Mouse (Mus musculus) thymus, postnatal 4 days (tissue): ENCODE data around the gene Als2.
A peak's percentile ranks its signal among the peaks of the same experiment; 100 is the strongest.

Experiments
- DNase-seq: peaks from one replicate; pipeline ENCODE4 v3.0.0; 2021

The Als2 gene

DNA sequence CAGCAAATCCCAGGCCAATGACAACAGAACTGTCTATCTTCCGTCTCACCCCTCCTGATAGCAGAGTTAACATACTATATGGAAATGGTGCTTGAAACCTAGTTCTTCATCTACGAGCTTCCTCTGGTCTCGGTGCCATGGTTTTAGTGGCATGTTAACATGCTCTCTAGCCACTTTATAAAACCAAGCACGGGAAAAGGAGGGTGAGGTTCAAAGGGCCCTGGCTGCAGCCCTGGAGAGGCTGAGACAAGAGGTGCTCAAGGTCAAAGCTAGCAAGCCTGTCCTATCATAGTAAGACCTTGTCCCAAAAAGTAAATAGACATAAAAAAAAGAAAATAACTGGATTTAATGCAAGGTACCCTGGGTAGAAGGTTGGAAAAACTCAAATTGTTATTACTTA lies 25.4 kb downstream of the Als2 start:
- DNase-seq: no peak

DNA sequence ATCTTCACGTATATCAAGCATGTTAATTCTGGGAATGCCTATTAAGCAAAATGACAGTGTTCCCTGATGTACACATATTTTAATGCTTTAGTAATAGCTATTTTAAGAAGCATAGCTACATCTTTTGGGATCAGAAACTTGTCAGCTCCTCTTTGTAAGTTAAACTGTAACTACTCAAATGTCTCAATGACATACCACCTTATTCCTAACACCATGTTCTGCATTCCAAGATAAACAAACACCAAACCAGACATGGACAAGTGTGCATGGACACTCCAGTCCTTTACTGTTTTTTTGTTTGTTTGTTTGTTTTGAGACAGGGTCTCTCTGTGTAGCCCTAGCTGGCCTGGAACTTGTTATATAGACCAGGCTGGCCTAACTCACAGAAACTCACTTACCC lies 28.7 kb downstream of the Als2 start:
- no peak for DNase-seq

DNA sequence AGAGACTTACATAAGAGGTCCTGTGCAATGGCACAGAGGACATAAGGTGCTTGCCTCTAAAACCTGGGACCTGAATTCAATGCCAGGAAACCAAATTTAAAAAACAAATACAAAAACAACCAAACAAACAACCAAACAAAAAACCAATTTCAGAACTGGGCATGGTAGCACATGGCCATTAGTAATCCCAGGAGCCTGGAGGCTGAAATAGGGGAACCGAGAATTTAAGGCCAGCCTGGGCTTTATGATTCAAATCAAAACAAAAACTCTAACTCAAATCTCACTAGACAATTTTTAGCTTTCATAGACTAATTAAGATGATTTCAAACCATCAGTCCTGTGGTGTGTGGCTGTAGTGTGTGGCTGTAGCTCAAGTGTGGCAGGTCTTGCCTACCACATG lies 32.5 kb downstream of the Als2 start:
- DNase-seq: no peak

DNA sequence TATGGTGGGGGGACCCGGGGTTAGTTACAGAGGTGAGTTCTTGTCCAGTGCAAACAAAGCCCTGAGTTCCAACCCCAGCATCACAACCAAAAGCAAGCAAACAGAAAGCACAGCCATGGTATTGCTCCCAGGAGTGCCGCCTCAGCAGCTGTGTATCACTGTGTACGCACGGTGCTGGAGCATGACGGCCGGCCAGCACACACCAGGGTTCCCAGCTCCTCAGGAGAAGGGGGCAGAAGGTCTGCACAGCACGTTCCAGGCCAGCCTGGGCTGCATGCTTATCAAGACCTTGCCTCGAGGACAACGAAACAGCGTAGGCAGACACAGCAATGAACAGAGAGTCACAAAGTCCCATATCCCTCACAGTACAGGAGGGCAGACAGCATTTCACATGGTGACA lies 34.7 kb downstream of the Als2 start:
- DNase-seq: no peak

DNA sequence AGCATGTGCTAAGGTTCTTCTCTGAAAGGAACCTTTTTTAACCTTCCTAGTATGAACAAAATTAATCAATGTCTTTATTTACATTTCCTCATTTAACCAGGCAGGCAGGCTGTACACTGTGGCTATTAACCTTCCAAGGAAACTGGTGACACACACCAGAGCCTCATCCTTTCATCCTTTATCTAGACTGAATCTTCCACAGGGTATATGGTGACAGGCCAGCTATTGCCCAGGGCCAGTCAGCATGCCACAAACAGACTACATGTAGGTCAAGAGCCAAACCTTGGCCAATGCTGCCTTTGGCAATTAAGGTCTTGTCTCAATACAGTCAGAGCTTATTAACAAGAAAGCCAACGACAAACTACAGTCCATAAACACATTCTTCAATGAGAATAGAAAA lies 35.5 kb downstream of the Als2 start:
- no peak for DNase-seq

DNA sequence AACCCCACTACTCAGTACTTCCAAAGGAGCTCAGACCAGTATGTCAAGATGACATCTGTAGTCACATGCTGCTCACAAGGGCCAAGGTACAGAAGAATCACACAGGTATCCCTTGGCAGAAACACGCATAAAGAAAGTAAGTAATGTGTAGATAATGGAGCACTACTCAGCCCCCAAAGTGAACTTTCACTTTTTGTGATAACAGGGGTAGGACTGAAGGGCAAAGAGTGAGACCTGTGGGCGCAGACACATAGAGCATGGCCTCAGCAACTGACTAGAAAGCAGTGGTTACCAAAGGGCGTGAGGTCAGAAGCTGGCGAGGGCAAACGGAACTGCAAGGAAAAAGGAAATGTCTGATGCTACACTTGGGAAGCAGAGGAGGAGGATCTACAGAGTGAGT lies 36.1 kb downstream of the Als2 start:
- DNase-seq: no peak

DNA sequence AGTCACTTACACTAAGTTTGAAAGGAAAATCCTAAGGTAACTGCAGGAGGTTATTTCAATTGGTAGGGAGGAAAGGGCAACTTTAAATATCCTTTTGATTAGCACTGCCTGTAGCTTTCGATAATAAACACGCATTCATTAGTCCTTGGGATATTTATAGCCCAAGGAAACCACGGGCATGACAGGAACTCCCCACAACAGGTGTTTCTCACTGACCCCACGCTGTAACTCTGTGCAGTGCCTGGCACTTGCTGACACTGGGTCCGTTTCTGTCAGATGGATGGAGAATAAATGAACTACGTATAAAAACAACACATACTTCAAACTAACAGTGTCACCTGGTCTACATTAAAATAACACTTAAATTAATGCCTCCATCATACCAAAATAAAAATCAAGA lies 42.1 kb downstream of the Als2 start:
- DNase-seq: no peak

DNA sequence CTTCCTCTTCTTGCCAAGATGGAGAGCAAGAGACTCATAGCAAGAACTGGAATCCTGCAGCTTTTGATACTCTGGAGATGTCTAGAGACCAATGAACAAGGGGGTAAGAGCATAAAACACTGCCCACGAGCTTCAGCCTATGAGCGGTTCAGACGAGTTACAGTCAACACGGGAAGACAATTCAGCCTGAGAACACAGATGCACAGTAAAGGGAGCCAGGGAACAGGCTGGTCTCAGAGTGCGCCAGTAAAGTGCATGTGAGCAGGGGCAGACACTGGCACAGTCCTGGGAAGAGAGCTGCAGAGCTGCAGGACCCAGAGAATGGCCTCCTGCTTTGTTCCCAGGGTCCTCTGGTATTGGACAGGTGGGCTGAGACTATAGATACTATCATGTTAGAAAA lies 49.2 kb downstream of the Als2 start:
- DNase-seq: no peak

DNA sequence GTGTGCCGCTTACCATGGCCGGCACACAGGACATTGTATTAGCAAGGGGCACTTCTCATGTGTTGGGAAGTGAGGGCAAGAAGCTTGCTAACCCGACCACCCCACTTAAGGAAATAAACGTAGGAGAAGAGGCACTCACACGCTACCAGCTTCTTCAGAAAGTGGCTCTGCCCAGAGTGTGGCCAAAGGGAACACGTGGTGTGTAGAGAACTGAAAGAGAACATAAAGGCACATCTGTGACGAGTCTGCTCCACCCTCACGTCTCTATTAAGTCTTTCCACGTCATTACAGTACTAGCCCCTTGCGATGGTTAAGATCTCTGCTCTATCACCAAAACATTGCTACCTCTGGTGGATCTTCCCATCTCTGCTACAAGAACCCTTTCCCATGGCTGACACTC lies 50.7 kb downstream of the Als2 start:
- no peak for DNase-seq

DNA sequence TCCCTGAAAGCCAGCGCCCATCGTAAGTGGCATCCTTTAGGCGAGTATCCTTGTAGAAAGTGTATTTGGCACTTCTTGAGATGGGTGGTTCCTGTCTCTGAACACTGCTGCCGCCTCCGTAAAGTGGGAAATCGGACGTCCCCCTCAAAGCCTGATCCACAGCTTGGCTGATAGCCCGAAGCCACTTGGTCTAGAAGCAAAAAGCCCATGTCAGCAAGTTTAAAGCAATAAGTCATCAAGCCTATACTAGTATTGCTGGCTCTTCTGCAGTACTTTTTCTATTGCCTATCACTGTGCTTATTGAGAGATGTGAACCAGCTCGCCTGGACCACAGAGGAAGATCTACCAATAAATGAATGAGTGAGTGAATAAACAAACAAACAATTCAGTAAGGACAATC lies 51.6 kb downstream of the Als2 start:
- DNase-seq: no peak

DNA sequence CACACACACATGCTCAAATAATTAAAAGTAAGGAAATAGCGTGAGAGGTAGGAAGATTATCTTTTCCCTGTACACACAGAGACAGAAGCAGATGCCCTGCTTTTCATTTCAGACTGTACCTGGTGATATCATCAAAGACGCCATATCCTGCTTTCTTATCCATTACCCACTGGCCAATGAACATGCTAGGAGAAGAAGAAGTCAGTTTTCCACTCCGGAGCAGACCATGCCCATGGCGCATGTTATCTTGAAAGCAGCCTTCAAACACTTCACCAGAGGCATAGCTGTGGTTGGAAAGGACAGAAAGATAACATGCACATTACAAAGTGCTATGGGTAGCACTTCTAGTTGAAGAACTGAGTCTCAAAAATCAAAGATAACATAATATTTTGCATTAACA lies 54.0 kb downstream of the Als2 start:
- no peak for DNase-seq

DNA sequence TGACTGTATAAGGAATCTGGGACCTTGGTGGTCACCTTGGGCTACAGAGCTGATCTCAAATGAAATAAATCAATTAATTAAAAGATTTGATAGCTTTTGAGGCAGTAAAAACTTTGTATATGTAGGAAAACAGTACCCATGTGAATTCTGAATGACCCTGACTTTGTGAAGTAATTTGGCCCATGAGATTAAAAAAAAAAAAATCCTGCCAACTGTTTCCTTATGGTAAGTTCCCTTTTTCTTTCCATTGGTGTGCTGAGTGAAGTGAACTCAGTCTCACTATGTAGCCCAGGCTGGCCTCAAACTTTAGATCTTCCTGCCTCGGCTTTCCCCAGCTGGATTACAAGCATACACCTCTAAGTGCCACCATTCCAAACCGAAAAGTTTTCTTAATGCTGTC lies 54.7 kb downstream of the Als2 start:
- DNase-seq: no peak

DNA sequence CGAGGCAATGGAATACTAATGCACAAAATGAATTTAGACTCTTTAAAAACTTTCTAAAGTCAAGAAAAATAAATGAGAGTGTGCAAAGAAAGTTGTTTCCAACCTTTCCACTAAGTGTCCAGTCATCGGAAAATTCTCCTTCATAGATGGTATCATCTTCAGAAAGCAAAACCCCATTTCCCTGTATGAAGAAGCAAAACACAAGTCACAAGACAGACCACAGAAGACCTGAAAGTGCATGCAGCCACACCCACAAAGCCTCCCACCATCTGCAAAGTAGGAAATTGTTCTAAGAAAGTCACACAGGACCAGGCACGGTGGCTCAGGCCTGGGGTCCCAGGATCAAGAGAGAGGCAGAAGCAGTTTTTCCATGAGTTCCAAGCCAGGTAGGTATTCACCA lies 57.0 kb downstream of the Als2 start:
- DNase-seq: peak; percentile 42

DNA sequence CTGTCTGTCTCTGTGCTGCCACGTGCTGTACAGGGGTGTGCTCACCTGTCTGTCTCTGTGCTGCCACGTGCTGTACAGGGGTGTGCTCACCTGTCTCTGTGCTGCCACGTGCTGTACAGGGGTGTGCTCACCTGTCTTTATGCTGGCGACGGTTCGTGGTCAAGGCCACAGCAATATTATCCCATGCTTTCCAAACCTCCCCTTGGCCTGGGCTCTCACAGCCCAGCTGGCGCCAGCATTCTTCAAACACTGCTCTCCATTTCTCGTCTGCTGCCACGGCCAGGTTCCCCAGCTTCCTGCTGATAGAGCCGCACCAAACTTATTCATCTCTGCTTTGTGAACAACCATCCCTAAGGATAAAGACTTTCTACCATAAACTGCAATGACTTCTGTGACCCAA lies 58.6 kb downstream of the Als2 start:
- no peak for DNase-seq

DNA sequence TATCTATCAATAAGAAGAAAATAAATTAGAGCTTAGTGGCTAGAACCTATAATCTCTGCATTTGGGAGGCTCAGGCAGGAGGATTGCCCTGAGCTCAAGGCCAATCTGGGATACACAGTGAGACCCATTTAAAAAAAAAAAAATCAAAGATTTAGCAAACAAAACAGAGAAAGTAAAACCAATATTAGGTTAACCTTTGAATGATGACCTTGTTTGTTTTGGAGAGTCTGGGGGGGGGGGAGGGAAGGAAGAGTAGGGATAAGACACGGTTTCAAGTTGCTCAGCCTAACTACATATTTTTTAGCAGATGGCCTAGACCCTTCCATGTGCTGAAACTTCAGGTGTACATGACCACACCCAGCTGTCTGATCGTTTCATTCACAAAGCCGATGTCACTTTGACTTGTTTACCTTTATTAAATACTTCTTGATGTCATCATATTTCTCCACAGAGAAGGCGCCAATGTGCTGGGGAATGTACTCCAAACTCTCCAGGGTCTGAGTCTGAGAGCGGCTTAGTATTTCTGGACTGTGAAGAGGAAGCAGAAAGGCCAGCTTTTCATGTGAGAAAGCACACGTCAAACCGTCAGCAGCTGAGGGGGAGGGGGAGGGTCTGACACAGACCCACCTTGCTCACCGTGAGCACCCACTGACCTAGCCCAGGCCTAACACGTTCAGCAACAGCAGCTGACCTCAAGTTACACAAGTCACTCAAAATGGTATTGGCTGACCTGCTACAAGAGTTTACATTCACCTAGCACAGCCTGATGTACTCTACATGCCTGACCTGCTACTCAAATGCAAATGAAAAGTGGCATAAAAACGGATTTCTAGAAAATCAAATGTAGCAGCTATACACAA lies 62.3 kb downstream of the Als2 start:
- DNase-seq: no peak

DNA sequence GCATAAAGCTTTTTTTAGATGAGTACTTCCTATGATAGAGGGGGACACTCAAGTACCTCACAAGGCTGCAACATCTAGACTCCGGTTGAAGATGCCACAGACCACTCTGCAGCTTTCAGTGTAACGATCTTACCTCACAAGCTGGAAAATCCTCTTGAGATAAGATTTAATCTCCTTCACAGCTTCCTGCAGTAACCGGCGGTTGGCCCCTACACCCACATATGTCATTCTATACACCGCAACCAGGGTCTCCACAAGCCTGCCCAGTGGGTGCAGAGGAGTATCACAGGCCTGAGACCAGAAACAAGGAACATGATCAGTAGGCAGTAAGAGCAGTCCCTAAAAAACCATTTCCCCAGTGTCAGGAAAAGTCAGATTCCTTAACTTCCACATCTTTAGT lies 64.0 kb downstream of the Als2 start:
- DNase-seq: peak; percentile 61

DNA sequence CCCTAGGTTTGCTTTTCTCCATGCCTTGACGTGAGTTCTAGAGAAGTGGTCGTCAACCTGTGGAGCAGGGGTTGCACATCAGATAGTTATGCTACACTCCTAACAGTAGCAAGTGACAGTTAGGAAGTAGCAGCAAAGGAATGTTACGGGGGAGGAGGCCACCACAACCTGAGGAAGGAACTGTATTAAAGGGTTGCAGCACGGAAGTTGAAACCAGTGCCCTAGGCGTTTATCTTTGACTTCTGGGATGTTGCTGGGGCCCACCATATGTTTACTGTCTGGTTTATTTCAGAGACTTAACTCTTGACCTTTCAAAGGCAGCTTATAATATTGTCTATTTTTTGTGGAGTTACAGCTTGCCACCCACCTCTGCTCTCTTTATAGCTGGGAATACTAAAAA lies 65.2 kb downstream of the Als2 start:
- DNase-seq: peak; percentile 42

DNA sequence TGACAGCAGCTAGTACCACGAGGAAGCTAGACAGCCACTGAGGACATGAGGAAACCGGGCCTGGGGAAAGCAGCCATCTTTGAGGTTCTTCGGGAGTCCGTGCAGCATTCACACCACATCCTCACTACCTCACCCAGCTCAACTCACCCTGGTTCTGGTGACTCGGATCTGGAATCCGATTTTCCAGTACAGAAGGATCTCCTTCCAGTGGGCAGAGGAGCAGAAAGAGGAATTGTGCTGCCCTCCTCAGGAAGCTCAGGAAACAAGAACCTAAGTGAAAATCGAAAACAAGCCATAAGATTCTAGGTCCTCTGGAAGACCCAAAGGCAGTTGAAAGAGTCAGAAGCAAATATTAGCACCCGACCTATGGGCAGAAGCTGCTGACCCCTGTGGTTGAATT lies 66.7 kb downstream of the Als2 start:
- DNase-seq: no peak

DNA sequence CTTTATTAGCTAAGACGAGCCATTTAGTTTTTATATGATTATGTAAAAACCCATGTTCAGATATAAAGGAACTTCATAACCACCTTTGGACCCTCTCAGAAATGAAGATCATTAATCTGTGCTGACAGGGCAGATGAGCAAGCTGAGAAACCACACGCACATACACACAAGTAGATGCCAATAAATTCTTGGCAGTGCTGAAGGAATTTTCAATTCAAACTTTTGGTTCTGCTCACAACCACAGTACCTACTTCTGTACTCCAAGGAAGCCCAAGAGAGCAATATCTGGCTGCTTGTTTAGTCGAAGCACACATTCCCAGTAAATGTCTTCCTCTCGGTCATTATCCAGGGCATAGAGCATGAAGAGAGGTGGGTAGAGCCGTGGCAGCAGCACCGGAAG lies 67.4 kb downstream of the Als2 start:
- DNase-seq: no peak

DNA sequence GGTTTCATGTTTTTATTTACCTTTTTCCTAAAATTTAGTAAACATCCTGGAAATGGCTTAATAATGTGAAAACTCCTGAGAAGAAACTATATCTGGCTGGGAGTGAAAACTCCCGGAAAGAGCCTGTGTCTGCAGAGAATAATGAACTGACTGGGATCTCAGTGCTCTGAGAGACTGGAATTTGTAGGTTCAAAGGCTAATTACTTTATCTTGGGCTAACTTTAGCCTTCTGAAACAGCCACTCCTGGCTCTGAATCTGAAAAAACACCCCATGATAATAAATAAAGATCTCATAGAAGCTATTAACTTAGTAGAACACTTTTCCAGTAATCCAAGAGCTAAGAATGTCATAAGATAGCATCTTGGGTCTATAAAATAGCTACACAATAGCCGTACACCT lies 68.5 kb downstream of the Als2 start:
- DNase-seq: no peak

DNA sequence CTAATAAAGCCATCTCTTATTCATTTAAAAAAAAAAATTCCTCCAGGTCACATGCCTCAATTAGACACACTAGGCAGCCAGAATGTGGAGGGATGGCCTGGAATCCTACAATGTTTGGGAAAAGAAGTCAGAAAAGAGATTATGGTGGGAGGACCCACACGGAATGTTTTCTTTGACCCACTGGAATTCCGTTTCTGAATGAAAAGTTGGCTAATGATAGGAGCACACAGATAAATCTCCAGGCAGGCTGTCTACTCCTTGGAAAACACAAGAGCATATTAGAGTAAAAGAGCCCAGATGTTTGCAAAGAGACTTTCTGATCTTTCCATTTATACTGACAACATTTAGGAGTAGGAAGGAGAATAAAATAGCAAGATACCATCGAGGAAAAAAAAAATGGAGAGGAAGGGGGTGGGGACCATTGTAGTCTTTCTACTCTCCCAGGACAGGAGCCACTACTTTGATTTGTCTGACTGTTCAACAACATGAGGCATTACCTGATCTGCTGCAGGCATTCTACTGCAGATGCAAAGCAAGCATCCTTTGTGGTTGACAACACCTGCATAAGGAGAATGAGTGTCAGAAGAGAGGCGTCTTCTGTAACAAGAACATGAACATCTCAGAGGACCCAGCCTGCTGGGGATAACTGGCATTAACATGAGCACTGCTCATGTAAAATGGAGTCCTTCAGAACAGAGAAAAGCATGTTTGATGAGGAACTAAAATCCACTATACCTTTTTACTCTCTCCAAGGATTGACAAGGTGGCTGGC lies 69.2 kb downstream of the Als2 start:
- DNase-seq: peak; percentile 35

DNA sequence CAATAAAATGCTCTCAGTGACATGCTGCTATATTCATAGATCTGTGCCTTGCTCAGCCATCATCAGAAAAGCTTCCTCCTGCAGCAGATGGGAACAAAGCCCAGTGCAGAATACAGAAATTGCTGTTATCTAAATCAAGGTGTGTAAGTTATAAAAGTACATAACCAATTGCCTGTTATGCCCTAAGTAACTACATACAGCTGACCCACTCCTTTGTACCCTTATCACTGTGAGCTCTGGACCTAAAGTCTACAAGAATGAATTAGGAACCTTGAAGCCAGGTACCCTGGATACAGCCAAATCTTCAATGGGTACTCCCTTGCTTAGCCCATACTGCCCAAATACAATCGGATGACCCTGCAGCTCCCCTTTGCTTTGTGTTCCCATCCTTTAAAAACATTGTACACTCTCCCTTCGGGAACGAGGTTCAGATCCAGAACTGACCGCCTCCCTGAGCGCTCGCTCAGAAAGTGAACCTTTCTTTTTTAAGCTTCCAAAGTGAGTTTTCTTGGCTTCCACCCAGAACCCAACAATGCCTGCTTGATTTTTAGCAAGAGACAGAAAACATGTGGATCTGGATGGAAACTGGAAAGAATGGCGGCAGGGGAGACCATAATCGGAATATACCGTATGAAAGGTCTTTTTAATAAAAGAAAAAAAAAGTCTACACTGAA lies 70.7 kb downstream of the Als2 start:
- no peak for DNase-seq

DNA sequence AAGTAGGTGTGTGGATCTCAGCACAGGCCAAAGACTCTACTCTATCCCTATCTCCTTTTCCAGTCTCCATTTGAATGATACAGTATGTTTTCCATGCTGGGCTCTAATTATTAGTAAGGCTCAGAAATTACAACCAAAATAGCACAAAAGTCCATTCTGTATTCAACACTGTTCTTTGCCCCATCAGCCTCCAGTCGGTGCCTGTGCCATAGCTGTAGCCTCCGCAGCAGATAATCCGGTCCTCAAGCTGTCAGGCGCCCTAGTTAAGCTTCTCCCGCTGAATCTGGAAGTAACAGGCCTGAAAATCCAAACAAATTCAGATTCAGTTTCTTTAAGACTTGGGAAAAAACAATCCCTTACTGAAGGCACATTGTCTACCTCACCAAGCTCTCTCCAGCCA lies 73.1 kb downstream of the Als2 start:
- no peak for DNase-seq

DNA sequence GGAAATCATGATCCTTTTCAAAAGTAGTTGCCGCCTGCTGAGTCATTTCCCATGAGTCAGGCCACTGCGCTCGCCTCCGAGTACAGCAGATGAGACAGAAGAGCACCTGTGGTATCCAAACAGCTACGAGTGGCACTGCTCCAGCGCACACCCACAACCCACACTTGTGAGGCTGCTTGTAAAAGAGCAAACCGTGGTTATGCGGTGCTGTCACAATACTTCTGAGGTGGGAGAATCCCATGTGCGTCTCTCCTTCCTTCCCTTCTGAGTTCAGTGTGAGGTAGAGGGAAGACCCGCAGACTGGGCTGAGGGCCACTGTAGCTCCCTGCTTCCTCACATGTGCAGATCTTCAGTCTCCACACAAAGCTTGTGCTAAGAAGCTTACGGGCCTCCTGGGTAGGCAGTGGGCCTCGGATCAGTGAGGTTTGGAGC lies 74.0 kb downstream of the Als2 start, which contains the start of gene Mpp4:
TSS of gene Mpp4 (minus strand) at position 360 of the 432 bp plus-strand sequence.
- peak; percentile 82 for DNase-seq
